Mouse (Mus musculus) heart, postnatal 14 days (tissue): ENCODE results near the gene Snx9. TPM values are rescaled to one million over a fixed set of nuclear protein-coding genes. Genes with fewer than 3 reads are reported as not detected.

Source experiments
- DNase-seq, 2 experiments: peaks; one replicate each; pipeline ENCODE4 v3.0.0; 2021 to 2022
- intact Hi-C: fragments of 180-260 bp; cut with DNase I; formaldehyde crosslinking; loops from one replicate; pipeline ENCODE4 v1.15.1; 2025
- total RNA-seq, 2 experiments: library from RNA; stranded (reverse); gene quantifications; 2 replicates each; pipeline ENCODE4 v1.2.3; 2021

Gene Snx9
- total RNA-seq, 2 experiments from 2014 or later = 31.5 to 33.3 TPM

- intact Hi-C loops = loop anchor here (2.0 kb wide), 1 partner anchor 44 kb away; no protein-coding TSS in a partner anchor
- no peak for DNase-seq
These were observed 490 bp upstream of the Snx9 start for GRCm38 (mm10) chr17:5840550-5841127.

- DNase-seq = no peak
- intact Hi-C loops = loop anchor here (2.0 kb wide), 1 partner anchor 45 kb away; no protein-coding TSS in a partner anchor
These were observed 779 bp downstream of the Snx9 start for GRCm38 (mm10) chr17:5841943-5842273.

GRCm38 (mm10) chr17:5842988-5843640 is 2.0 kb downstream of the Snx9 start:
- intact Hi-C loops = no loop called here
- DNase-seq = no peak

- DNase-seq = no peak
- intact Hi-C loops = no loop called here
These were observed 2.5 kb downstream of the Snx9 start for GRCm38 (mm10) chr17:5843641-5843990.

GRCm38 (mm10) chr17:5845376-5845775 is 4.2 kb downstream of the Snx9 start:
- DNase-seq = no peak
- intact Hi-C loops = loop anchor here (2.0 kb wide), 1 partner anchor 41 kb away; no protein-coding TSS in a partner anchor

- no peak for DNase-seq
- intact Hi-C loops = no loop called here
These were observed 5.0 kb downstream of the Snx9 start for GRCm38 (mm10) chr17:5846101-5846500.

GRCm38 (mm10) chr17:5848706-5849415 is 7.7 kb downstream of the Snx9 start:
- intact Hi-C loops = no loop called here
- DNase-seq = no peak

GRCm38 (mm10) chr17:5849421-5849910 is 8.3 kb downstream of the Snx9 start:
- intact Hi-C loops = no loop called here
- DNase-seq = peak; percentile 71 to 80

GRCm38 (mm10) chr17:5850031-5850430 is 8.9 kb downstream of the Snx9 start:
- no peak for DNase-seq
- intact Hi-C loops = no loop called here

GRCm38 (mm10) chr17:5850476-5850875 is 9.3 kb downstream of the Snx9 start:
- intact Hi-C loops = no loop called here

GRCm38 (mm10) chr17:5853936-5854335 is 12.8 kb downstream of the Snx9 start:
- no peak for DNase-seq
- intact Hi-C loops = no loop called here

More at GRCm38 (mm10) chr17:5850476-5850875, 9.3 kb downstream of the Snx9 start:
- no peak for DNase-seq

- DNase-seq = no peak
- intact Hi-C loops = no loop called here
These were observed 14.4 kb downstream of the Snx9 start for GRCm38 (mm10) chr17:5855560-5855959.

- intact Hi-C loops = no loop called here
- no peak for DNase-seq
These were observed 15.3 kb downstream of the Snx9 start for GRCm38 (mm10) chr17:5856426-5856825.

- no peak for DNase-seq
- intact Hi-C loops = no loop called here
These were observed 16.1 kb downstream of the Snx9 start for GRCm38 (mm10) chr17:5857206-5857605.

GRCm38 (mm10) chr17:5858209-5858608 is 17.1 kb downstream of the Snx9 start:
- intact Hi-C loops = no loop called here
- DNase-seq = no peak

GRCm38 (mm10) chr17:5862285-5862684 is 21.2 kb downstream of the Snx9 start:
- no peak for DNase-seq
- intact Hi-C loops = no loop called here

- DNase-seq = no peak
- intact Hi-C loops = no loop called here
These were observed 21.7 kb downstream of the Snx9 start for GRCm38 (mm10) chr17:5862869-5863268.

- intact Hi-C loops = no loop called here
- DNase-seq = no peak
These were observed 22.6 kb downstream of the Snx9 start for GRCm38 (mm10) chr17:5863745-5864144.

GRCm38 (mm10) chr17:5867456-5867855 is 26.3 kb downstream of the Snx9 start:
- intact Hi-C loops = no loop called here
- no peak for DNase-seq

GRCm38 (mm10) chr17:5868319-5869031 is 27.3 kb downstream of the Snx9 start:
- no peak for DNase-seq
- intact Hi-C loops = no loop called here

- no peak for DNase-seq
- intact Hi-C loops = no loop called here
These were observed 28.3 kb downstream of the Snx9 start for GRCm38 (mm10) chr17:5869461-5869860.
